Comparison of ENCODE assay signal across 16 mouse cellular contexts in genomic region chr17:50500806-50501205, GRCm38 (mm10).
"Had no signal": no experiment of that assay in that cellular context is flagged by ENCODE, and none has a peak within 500 bp of the region (broad histone marks: within the 10 kb centered on the region; RNA-seq: fewer than 3 reads in every experiment).

No protein-coding gene starts in this region.

- H3K36me3 ChIP-seq: neural tube, embryonic 12.5 days; neural tube, embryonic 13.5 days; neural tube, embryonic 15.5 days; stomach, embryonic 15.5 days had no signal

- H3K4me3 ChIP-seq: neural tube, embryonic 12.5 days; neural tube, embryonic 13.5 days; neural tube, embryonic 15.5 days; stomach, embryonic 15.5 days had no signal

- H3K9ac ChIP-seq: neural tube, embryonic 12.5 days; neural tube, embryonic 13.5 days; neural tube, embryonic 15.5 days; stomach, embryonic 15.5 days had no signal

- H3K27ac ChIP-seq: neural tube, embryonic 12.5 days; neural tube, embryonic 13.5 days; neural tube, embryonic 15.5 days; stomach, embryonic 15.5 days; stomach, postnatal 0 days had no signal

- H3K9me3 ChIP-seq: neural tube, embryonic 12.5 days; neural tube, embryonic 13.5 days; neural tube, embryonic 15.5 days; stomach, embryonic 15.5 days had no signal

- H3K27me3 ChIP-seq: neural tube, embryonic 12.5 days; neural tube, embryonic 13.5 days; neural tube, embryonic 15.5 days; stomach, embryonic 15.5 days had no signal

- H3K4me1 ChIP-seq: neural tube, embryonic 12.5 days; neural tube, embryonic 13.5 days; neural tube, embryonic 15.5 days; stomach, embryonic 15.5 days had no signal

- DNase-seq: right cerebral cortex, adult 18-20 months; right cerebral cortex, postnatal 14 days; right cerebral cortex, postnatal 25 days; right cerebral cortex, postnatal 4 days; spleen, adult 18-20 months; thymus, adult 18-20 months; thymus, adult 2 months; thymus, postnatal 14 days; thymus, postnatal 25 days; thymus, postnatal 36 days; thymus, postnatal 4 days had no signal

- H3K4me2 ChIP-seq: neural tube, embryonic 12.5 days; neural tube, embryonic 13.5 days; neural tube, embryonic 15.5 days; stomach, embryonic 15.5 days had no signal
